Mouse (Mus musculus): ENCODE data around the gene Ptger1. TPM values are rescaled to one million over a fixed set of nuclear protein-coding genes. Genes with fewer than 3 reads are reported as not detected.

Ptger1 gene
- total RNA-seq, 2 experiments from 2014 or later: 0.57 to 0.79 TPM

DNA sequence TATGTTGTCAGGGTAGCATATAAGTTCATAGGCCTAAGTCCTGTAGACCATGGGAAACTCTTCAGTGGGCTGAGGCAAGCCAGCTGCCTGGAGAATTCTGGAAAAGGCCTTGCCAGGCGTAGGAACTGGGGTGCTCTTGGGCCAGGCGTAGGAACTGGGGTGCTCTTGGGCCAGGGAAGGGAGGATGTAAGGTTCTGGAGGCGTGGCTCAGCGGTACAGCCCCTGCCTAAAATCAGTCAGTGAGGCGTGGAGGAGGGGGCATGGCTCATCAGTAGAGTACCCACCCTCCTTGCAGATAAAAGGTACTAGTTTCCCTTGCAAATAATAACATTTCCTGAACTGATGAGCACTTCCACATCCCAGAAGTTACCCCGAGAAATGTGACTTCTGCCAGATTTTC, 11.8 kb upstream of the Ptger1 start:
- no peak for DNase-seq (ENCODE audit: low spot score in 2 of 2)

DNA sequence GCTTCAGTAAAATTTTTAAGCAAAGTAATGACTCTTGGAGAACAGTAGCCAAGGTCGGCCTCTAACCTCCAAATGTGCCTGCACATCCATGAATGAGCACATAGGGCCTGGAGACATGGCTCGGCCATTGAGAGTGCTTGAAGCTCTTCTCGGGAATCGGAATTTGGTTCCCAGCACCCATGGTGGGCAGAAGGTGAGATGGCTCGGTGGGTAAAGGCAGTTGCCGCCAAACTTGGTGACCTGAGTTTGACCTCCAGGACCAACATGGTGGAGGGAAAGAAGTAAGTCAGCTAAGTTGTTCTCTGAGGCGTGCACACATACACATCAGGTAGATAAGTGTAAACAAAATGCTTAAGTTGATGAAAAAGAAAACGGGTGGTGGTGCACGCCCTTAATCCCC, 10.4 kb upstream of the Ptger1 start:
- DNase-seq (ENCODE audit: low spot score in 2 of 2): no peak

DNA sequence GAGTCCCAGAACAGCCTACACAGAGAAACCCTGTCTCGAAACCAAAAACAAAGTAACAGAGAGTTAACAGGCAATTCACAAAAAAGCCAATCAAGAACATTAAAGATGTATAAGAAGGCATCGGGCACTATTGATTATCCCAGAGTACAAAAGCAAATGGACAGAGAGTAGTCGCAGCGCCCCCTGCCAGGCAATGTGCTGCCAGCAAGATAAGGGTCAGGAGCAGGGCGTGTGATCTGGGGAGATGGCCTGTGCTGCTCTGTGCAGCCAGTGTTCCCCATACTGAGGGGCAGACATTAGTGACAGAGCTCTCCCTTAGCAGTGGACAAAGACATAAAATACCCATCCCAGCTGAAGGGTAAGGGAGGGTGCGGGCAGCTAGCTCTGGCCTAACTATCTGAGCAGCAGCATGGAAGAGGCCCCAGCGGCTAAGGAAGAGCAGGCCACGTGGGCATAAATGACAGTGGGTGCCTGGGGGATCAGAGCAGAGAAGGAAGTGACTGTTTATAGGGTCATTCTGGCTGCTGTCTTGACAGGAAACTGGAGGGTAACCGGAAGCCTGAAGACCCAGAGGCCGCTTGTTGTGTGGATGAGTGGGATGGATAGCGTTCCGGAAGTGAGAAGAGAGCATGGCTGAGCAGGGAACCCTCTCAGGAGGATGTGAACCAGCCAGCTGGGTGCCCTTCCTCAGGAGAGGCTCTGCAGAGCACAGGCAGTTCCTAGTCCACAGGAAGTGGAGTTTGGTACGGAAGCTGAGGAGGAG, 9.8 kb upstream of the Ptger1 start:
- no peak for DNase-seq (ENCODE audit: low spot score in 2 of 2)

DNA sequence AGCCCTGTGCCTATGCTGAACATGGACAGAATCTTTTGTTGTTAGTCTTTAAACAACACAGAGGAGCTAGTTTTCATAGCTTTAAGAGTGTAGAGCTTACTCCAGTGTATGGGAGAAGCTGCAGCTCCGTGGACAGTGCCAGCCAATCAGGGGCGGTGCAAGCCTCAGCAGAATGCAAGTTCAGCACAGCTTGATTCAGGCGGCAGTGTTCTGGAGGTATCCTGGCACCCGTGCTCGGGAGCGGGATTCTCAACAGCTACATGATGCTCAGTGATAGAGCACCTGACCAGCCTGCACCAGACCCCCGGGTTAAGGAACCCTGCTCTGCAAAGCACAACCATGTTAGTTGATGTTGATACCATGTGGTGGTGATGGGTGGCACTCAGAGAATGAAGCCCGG, 5.9 kb upstream of the Ptger1 start:
- peak in 1 of 2 experiments; percentile 69 for DNase-seq (ENCODE audit: low spot score in 2 of 2)

DNA sequence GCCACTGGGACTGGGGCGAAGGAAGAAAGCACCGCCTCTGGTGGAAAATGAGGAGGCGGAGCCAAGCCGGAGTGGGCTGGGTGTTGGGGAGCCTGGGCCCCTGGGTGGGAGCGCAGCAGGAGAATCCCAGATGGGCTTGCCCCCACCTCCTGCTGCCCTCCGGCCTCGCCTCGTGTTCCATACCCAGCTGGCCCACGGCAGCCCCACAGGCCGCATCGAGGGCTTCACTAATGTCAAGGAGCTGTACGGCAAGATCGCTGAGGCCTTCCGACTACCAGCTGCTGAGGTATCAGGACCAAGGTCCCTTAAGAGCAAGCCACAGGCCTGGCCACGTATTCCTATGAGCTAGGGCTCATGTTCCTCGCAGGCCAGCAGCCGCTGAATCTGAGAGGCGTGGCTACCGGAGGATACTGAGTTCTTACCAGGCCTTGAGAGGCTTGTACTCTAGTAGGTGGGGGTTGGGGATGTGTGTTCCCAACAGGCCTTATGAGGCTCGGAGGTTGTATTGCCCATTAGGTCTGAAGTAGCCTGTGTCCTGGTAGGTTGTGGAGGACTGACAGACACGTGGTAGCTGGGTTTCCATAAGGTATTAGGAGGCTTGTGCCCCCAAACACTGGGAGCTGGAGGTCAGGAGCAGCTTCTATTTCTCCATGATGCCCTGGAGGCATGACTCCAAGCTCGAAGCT, 5.3 kb upstream of the Ptger1 start:
- DNase-seq (ENCODE audit: low spot score in 2 of 2): peak in 1 of 2 experiments; percentile 14

DNA sequence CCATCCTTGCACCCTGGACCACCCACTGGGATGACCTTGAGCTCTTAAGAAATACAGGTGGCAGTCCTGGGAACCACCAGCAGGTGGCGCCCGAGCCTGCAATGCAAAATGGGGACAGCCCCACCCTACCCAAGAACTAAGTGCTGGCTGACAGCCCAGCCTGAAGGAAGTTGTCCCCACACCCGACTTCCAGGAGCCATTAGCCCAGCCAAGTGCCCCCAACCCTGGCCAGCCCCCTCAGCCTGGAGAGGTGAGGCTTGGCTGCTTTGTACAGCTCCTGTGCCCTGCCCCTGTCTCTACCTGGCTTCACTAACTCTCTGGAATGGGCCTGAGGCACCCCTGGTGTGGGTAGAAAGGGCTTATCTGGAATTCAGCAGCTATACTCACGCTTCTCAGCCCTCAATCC, 4.1 kb upstream of the Ptger1 start:
- DNase-seq (ENCODE audit: low spot score in 2 of 2): peak; percentile 69 to 91

DNA sequence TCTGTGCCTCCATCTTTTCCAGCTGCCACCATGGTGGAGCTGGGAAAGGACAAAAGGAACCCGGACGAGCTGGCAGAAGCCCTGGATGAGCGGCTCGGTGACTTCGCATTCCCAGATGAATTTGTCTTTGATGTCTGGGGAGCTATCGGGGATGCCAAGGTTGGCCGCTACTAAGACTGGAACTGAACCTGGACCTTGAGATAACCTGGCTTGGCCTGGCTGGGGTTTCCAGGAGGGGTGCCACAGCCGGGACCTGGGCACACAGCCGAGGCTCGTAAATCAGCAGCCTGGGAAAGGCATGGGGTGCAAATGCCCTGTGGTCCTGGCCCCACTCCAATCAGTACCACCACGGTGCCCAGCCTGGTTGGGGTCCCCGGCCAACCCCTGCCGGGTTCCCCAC, 2.4 kb upstream of the Ptger1 start:
- no peak for DNase-seq (ENCODE audit: low spot score in 2 of 2)

DNA sequence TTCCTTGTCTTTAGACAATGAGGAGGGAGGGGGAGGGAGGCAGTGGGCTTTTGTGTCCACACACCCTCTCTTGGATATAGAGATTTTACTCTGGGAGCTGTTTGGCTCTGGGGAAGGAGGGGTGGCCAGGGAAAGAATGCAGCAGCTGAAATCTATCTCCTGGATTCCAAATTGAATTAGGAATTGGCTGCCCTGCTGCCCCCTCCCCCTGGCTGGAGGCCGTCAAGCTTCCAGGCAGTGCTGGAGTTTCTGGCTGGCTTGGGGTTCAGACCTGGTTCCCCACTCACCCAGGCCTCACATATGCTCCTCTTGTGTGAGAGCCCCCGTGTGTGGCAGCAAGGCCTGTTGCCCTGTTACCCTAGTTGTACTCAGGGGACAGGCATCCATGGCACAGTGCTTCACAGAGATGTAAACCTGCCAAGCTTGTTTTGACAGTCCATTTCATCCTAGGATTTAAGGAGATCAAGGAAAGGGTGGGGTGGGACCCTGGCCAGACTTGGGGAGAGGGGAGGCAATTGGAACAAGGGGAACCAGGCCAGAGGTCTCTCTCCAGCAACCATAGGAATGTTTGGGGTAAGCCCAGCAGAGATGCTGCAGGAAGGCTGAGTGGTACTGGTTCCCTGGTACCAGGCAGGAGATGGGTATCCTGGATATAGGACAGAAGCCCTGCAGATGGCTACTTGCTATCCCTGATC, 1.4 kb upstream of the Ptger1 start:
- no peak for DNase-seq (ENCODE audit: low spot score in 2 of 2)

DNA sequence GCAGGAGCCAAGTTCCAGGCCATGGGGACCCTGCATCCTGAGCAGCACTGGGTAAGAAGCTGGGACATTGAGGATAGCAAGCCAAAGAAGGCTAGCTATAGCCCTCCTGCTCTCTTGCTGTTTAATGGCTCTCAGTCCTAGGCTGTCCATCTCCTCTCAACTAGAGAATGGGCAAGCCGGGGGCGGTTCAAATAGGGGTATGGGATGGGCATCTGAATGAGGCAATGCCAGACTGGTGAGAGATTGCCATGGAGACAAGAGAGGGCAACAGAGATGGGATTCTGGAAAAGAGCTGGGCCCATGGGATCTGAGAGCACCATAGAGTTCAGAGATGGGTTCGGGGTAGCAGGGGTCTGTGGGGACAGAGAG, 372 bp downstream of the Ptger1 start:
- no peak for DNase-seq (ENCODE audit: low spot score in 2 of 2)

DNA sequence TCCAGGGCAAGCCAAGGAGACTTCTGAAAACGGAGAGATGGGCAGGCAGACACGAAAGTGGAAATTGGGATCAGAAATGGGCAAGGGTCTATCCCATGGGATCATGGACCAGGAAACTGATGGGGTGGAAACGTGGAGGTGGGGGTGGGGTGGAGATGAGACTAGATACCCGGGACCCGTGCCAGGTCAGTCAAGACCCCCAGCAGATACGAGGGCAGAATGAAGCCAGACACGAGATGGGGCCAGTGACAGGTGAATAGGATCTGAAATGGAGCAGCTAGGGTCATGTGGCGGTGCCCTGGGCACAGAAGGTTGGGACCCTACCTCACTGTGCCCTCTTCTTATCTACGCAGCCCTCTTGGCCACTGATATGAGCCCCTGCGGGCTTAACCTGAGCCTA, 1.0 kb downstream of the Ptger1 start:
- no peak for DNase-seq (ENCODE audit: low spot score in 2 of 2)

DNA sequence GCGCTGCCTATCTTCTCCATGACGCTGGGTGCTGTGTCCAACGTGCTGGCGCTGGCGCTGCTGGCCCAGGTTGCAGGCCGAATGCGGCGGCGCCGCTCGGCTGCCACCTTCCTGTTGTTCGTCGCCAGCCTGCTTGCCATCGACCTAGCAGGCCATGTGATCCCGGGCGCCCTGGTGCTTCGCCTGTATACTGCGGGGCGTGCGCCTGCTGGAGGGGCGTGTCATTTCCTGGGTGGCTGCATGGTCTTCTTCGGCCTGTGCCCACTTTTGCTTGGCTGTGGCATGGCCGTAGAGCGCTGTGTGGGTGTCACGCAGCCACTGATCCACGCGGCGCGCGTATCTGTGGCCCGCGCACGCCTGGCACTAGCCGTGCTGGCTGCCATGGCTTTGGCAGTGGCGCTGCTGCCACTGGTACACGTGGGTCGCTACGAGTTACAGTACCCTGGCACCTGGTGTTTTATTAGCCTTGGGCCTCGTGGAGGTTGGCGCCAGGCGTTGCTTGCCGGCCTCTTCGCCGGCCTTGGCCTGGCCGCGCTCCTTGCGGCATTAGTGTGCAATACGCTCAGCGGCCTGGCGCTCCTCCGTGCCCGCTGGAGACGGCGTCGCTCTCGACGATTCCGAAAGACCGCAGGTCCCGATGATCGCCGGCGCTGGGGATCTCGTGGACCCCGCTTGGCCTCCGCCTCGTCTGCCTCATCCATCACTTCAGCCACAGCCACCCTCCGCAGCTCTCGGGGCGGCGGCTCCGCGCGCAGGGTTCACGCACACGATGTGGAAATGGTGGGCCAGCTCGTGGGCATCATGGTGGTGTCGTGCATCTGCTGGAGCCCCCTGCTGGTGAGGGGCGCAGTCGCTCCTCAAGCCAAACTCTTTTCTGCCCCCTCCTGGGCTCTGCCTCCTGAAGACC, 1.8 kb downstream of the Ptger1 start:
- DNase-seq (ENCODE audit: low spot score in 2 of 2): peak; percentile 63 to 79

DNA sequence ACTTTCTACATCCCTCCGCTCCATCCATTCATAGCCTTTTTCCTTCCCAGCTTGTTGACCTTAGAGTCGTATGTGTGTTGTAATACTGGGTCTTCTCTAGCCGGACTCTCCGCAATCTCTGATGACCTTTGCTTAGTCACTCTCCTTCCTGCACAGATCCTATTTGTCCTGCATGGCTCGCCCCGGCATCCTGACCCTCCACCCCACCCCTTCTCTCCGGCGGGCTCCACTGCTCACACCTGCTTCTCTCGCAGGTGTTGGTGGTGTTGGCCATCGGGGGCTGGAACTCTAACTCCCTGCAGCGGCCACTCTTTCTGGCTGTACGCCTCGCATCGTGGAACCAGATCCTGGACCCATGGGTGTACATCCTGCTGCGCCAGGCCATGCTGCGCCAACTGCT, 2.5 kb downstream of the Ptger1 start:
- no peak for DNase-seq (ENCODE audit: low spot score in 2 of 2)

DNA sequence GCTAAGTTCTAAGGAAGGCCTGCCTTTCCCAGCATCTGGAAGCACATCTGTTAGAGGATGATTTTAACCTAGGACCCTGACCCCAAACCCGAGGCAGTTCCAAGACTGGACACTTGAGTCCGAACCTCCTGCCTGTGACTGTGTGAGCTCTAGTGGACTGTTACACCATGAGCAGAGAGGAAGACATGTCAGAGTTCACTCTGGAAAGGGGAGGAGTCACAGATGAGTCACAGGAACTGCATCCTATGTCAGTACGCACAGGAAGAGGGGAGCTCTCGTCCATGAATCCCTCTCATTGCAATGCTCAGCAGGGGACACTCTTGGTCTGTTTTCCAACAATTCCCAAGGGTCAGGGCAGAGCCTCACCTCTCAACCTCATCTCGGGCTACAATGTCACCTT, 6.5 kb downstream of the Ptger1 start:
- DNase-seq (ENCODE audit: low spot score in 2 of 2): no peak

DNA sequence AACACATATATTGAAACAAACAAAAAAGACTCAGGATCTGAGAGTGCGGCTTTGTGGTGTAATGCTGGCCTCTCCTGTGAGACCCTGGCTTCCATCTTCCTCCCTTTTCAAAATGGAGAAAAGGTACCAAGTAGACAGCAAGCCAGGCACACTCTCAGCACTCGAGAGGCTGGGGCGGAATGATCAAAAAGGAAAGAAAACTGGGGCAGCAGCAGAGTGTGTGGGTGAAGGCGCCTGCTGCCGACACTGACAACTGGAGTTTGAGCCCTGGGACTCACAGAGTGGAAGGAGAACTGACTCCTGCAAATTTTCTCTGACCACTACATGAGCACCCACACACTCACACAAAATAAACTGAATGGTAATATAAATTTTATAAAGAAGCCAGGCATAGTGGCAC, 8.0 kb downstream of the Ptger1 start:
- DNase-seq (ENCODE audit: low spot score in 2 of 2): peak in 1 of 2 experiments; percentile 61

DNA sequence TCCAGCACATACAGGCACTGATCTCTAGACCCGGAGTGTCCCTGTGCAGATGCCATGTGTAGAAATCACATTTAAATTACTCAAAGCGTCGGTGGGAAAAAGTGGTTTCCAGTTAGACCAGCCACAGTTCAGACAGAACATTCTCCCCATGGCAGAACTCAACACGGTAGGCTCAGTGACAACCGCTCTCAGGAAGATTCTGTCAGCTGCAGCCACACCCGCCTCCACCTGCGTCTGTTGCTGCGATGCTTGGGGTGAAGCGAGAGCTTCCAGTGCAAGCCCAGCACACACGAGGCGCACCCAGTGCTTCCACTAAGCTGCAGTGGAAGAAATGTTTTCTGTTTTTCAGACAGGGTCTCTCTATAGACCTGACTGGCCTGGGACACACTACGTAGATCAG, 13.4 kb downstream of the Ptger1 start:
- DNase-seq (ENCODE audit: low spot score in 2 of 2): peak in 1 of 2 experiments; percentile 56

DNA sequence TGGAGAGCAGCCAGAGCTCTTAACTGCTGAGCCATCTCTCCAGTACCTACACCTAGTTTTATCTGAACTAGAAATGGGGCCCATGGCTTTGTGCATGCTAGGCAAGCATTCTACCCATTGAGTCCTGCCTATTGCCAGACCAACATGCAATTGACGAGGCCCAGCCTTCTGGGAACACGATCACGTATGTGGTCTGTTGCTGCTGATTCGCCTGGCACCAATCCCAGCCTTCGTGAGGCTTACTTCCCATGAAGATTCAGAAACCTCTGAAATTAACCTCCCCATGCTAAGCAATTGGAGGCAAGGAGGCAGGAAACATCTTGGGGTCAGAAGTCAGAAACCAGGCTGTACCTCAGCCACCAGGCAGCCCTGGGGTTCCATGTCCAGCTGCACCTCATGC, 14.1 kb downstream of the Ptger1 start:
- no peak for DNase-seq (ENCODE audit: low spot score in 2 of 2)

DNA sequence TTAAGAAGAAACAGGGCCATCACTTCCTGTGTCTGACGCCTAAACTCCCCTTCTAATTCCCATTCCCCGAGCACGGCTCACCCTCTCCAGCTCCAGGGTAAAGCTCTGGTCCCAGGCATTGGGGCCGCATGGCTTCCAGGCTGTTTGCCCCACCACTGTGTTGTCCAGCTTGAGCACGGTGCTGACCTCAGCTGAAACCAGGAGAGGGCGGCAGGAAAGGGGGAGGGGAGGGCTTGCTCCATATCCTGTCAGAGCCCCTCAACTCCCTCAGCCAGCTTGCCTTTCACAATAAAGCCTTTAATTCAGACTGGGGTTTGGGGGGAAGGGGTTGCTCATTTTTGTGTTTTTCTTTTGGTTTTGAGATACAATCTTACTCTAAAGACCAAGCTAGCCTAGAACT, 14.6 kb downstream of the Ptger1 start:
- no peak for DNase-seq (ENCODE audit: low spot score in 2 of 2)

DNA sequence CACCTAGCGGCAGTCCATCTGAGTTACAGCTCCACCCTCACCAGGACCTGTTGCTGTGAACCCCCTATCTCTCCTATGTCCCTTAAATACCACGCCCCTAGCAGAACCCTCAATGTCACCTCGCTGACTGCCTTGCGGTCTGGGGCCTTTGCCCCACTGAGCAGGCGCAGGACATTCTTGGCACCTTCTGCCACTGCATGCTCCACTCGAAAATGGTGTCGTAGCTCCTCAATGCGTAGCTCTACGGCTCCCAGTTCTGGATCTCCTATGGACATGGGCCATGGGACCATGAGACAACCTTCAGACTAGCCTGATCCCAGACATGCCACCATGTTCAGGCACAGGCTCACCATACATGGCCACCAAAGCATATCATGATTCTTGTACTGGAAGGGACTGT, 18.0 kb downstream of the Ptger1 start:
- DNase-seq (ENCODE audit: low spot score in 2 of 2): no peak

DNA sequence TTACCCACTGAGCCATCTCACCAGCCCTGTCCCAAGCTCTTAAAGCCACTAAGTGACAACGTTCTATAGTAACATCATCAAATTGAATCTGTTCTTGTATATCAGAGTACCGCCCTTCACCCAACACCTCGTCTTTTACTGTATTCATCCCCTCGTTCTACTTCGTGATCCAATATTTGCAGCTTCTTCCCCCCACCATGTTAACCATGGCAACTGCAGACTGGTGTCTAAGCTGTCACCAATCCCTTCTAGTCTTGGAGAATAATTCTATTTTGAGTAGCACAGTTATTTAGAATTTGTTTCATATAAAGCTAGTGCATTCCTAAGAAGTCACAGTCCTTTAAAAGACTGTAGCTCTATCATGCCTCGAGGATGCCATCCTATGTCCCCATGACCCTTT, 22.8 kb downstream of the Ptger1 start:
- DNase-seq (ENCODE audit: low spot score in 2 of 2): no peak

DNA sequence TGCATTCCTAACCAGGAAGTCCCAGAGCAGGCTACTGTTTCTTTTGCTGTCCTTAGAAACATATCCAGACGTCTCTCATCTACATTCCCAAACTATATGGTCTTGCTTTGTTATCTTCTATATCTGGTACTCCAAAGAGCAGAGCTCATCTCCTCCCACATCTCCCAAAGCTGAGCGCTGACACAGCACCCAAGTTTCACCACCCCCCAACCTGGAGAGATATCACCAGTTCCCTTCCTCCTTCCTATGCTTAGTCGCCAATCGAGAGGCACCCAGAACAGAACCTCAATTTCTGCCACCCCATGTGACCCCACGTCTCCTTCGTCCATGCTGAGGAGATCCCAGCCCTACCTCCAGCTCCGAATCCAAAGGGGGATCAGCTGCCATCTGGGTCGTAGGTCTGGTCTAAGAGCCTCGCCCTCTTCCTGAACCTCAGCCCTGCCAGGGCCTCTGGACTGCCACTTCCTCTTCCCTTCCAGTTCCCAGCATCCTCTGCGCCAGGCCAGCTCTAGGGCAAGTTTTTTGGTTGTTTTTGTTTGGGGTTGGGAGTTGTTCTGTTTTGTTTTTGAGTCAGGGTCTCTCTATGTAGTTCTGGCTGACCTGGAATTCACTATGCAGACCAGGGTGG, 27.2 kb downstream of the Ptger1 start:
- no peak for DNase-seq (ENCODE audit: low spot score in 2 of 2)

Measured in layer of hippocampus, adult 18-20 months (tissue).